Mouse (Mus musculus): ENCODE measurements around the gene Mpp4. TPM values are rescaled to one million over a fixed set of nuclear protein-coding genes. Genes with fewer than 3 reads are reported as not detected.
A peak's percentile ranks its signal among the peaks of the same experiment; 100 is the strongest.

Mpp4 gene
- polyA plus RNA-seq, 1 experiment, result 1.6 TPM

GRCm38 (mm10) chr1:59201561-59201960, 38.4 kb upstream of the Mpp4 start:
- Histone ChIP-seq H3K4me1 (ENCODE audit: control insufficient read depth, insufficient read depth, low read length) (no peaks in the 10 kb centered on the region), H3K27me3 (ENCODE audit: control insufficient read depth, insufficient read depth, low read length) (no peaks in the 10 kb centered on the region), H3K27ac (ENCODE audit: control insufficient read depth, insufficient read depth, low read depth, low read length) (no peak overlapping the region), H3K36me3 (ENCODE audit: control insufficient read depth, insufficient read depth, low read length) (peaks cover 2% of the 10 kb centered on the region), H3K4me3 (ENCODE audit: control insufficient read depth, low read depth, low read length) (no peak overlapping the region)
- no peak for TF ChIP-seq CTCF (IDR thresholded peaks at IDR 0.05; ENCODE audit: control insufficient read depth, insufficient read depth, insufficient replicate concordance, low read depth, low read length)
- TF ChIP-seq POLR2A (IDR thresholded peaks at IDR 0.05; ENCODE audit: control insufficient read depth, low read depth, low read length), result no peak

- TF ChIP-seq CTCF (IDR thresholded peaks at IDR 0.05; ENCODE audit: control insufficient read depth, insufficient read depth, insufficient replicate concordance, low read depth, low read length), result no peak
- no peak for TF ChIP-seq POLR2A (IDR thresholded peaks at IDR 0.05; ENCODE audit: control insufficient read depth, low read depth, low read length)
- no peaks in the 10 kb centered on the region for H3K27me3 ChIP-seq (ENCODE audit: control insufficient read depth, insufficient read depth, low read length)
- no peak overlapping the region for H3K27ac ChIP-seq (ENCODE audit: control insufficient read depth, insufficient read depth, low read depth, low read length)
- no peak overlapping the region for H3K4me3 ChIP-seq (ENCODE audit: control insufficient read depth, low read depth, low read length)
- H3K4me1 ChIP-seq (ENCODE audit: control insufficient read depth, insufficient read depth, low read length), result no peaks in the 10 kb centered on the region
- H3K36me3 ChIP-seq (ENCODE audit: control insufficient read depth, insufficient read depth, low read length), result peaks cover 2% of the 10 kb centered on the region
Observed at GRCm38 (mm10) chr1:59200960-59201359, 37.8 kb upstream of the Mpp4 start.

GRCm38 (mm10) chr1:59194979-59195378, 31.8 kb upstream of the Mpp4 start:
- TF ChIP-seq POLR2A (IDR thresholded peaks at IDR 0.05; ENCODE audit: control insufficient read depth, low read depth, low read length) (no peak), CTCF (IDR thresholded peaks at IDR 0.05; ENCODE audit: control insufficient read depth, insufficient read depth, insufficient replicate concordance, low read depth, low read length) (no peak)
- no peak overlapping the region for H3K27ac ChIP-seq (ENCODE audit: control insufficient read depth, insufficient read depth, low read depth, low read length)
- H3K27me3 ChIP-seq (ENCODE audit: control insufficient read depth, insufficient read depth, low read length), result no peaks in the 10 kb centered on the region
- peaks cover 2% of the 10 kb centered on the region for H3K36me3 ChIP-seq (ENCODE audit: control insufficient read depth, insufficient read depth, low read length)
- H3K4me1 ChIP-seq (ENCODE audit: control insufficient read depth, insufficient read depth, low read length), result no peaks in the 10 kb centered on the region
- H3K4me3 ChIP-seq (ENCODE audit: control insufficient read depth, low read depth, low read length), result peak overlapping the region; percentile 15; the same call in 1 of the 2 replicates

- no peaks in the 10 kb centered on the region for H3K27me3 ChIP-seq (ENCODE audit: control insufficient read depth, insufficient read depth, low read length)
- TF ChIP-seq CTCF (IDR thresholded peaks at IDR 0.05; ENCODE audit: control insufficient read depth, insufficient read depth, insufficient replicate concordance, low read depth, low read length) (no peak), POLR2A (IDR thresholded peaks at IDR 0.05; ENCODE audit: control insufficient read depth, low read depth, low read length) (no peak)
- no peaks in the 10 kb centered on the region for H3K4me1 ChIP-seq (ENCODE audit: control insufficient read depth, insufficient read depth, low read length)
- no peak overlapping the region for H3K4me3 ChIP-seq (ENCODE audit: control insufficient read depth, low read depth, low read length)
- H3K36me3 ChIP-seq (ENCODE audit: control insufficient read depth, insufficient read depth, low read length), result peaks cover 1% of the 10 kb centered on the region
- H3K27ac ChIP-seq (ENCODE audit: control insufficient read depth, insufficient read depth, low read depth, low read length), result no peak overlapping the region
Observed at GRCm38 (mm10) chr1:59187786-59188185, 24.6 kb upstream of the Mpp4 start.

- Histone ChIP-seq H3K4me3 (ENCODE audit: control insufficient read depth, low read depth, low read length) (no peak overlapping the region), H3K4me1 (ENCODE audit: control insufficient read depth, insufficient read depth, low read length) (no peaks in the 10 kb centered on the region), H3K27me3 (ENCODE audit: control insufficient read depth, insufficient read depth, low read length) (no peaks in the 10 kb centered on the region), H3K27ac (ENCODE audit: control insufficient read depth, insufficient read depth, low read depth, low read length) (no peak overlapping the region), H3K36me3 (ENCODE audit: control insufficient read depth, insufficient read depth, low read length) (peaks cover 1% of the 10 kb centered on the region)
- TF ChIP-seq POLR2A (IDR thresholded peaks at IDR 0.05; ENCODE audit: control insufficient read depth, low read depth, low read length) (no peak), CTCF (IDR thresholded peaks at IDR 0.05; ENCODE audit: control insufficient read depth, insufficient read depth, insufficient replicate concordance, low read depth, low read length) (no peak)
Observed at GRCm38 (mm10) chr1:59186317-59186716, 23.1 kb upstream of the Mpp4 start.

GRCm38 (mm10) chr1:59185410-59185809, 22.2 kb upstream of the Mpp4 start:
- Histone ChIP-seq H3K27ac (ENCODE audit: control insufficient read depth, insufficient read depth, low read depth, low read length) (no peak overlapping the region), H3K36me3 (ENCODE audit: control insufficient read depth, insufficient read depth, low read length) (peaks cover 1% of the 10 kb centered on the region), H3K4me1 (ENCODE audit: control insufficient read depth, insufficient read depth, low read length) (no peaks in the 10 kb centered on the region), H3K4me3 (ENCODE audit: control insufficient read depth, low read depth, low read length) (no peak overlapping the region), H3K27me3 (ENCODE audit: control insufficient read depth, insufficient read depth, low read length) (no peaks in the 10 kb centered on the region)
- TF ChIP-seq CTCF (IDR thresholded peaks at IDR 0.05; ENCODE audit: control insufficient read depth, insufficient read depth, insufficient replicate concordance, low read depth, low read length) (no peak), POLR2A (IDR thresholded peaks at IDR 0.05; ENCODE audit: control insufficient read depth, low read depth, low read length) (no peak)

- TF ChIP-seq CTCF (IDR thresholded peaks at IDR 0.05; ENCODE audit: control insufficient read depth, insufficient read depth, insufficient replicate concordance, low read depth, low read length), result no peak
- no peak for TF ChIP-seq POLR2A (IDR thresholded peaks at IDR 0.05; ENCODE audit: control insufficient read depth, low read depth, low read length)
Observed at GRCm38 (mm10) chr1:59183045-59183444, 19.9 kb upstream of the Mpp4 start.

GRCm38 (mm10) chr1:59182373-59182772, 19.2 kb upstream of the Mpp4 start:
- Histone ChIP-seq H3K4me3 (ENCODE audit: control insufficient read depth, low read depth, low read length) (no peak overlapping the region), H3K36me3 (ENCODE audit: control insufficient read depth, insufficient read depth, low read length) (peaks cover 3% of the 10 kb centered on the region), H3K27me3 (ENCODE audit: control insufficient read depth, insufficient read depth, low read length) (no peaks in the 10 kb centered on the region), H3K27ac (ENCODE audit: control insufficient read depth, insufficient read depth, low read depth, low read length) (no peak overlapping the region), H3K4me1 (ENCODE audit: control insufficient read depth, insufficient read depth, low read length) (no peaks in the 10 kb centered on the region)
- TF ChIP-seq CTCF (IDR thresholded peaks at IDR 0.05; ENCODE audit: control insufficient read depth, insufficient read depth, insufficient replicate concordance, low read depth, low read length), result no peak
- no peak for TF ChIP-seq POLR2A (IDR thresholded peaks at IDR 0.05; ENCODE audit: control insufficient read depth, low read depth, low read length)

More at GRCm38 (mm10) chr1:59183045-59183444, 19.9 kb upstream of the Mpp4 start:
- Histone ChIP-seq H3K27me3 (ENCODE audit: control insufficient read depth, insufficient read depth, low read length) (no peaks in the 10 kb centered on the region), H3K27ac (ENCODE audit: control insufficient read depth, insufficient read depth, low read depth, low read length) (no peak overlapping the region), H3K36me3 (ENCODE audit: control insufficient read depth, insufficient read depth, low read length) (peaks cover 3% of the 10 kb centered on the region), H3K4me3 (ENCODE audit: control insufficient read depth, low read depth, low read length) (no peak overlapping the region), H3K4me1 (ENCODE audit: control insufficient read depth, insufficient read depth, low read length) (no peaks in the 10 kb centered on the region)

All from testis, adult 2 months (tissue).